Mouse (Mus musculus): Measurements from ENCODE around the gene Zfp810. TPM values are rescaled to one million over a fixed set of nuclear protein-coding genes. Genes with fewer than 3 reads are reported as not detected.

The Zfp810 gene
- polyA plus RNA-seq, 1 experiment from 2014 or later: 10.1 TPM

DNA sequence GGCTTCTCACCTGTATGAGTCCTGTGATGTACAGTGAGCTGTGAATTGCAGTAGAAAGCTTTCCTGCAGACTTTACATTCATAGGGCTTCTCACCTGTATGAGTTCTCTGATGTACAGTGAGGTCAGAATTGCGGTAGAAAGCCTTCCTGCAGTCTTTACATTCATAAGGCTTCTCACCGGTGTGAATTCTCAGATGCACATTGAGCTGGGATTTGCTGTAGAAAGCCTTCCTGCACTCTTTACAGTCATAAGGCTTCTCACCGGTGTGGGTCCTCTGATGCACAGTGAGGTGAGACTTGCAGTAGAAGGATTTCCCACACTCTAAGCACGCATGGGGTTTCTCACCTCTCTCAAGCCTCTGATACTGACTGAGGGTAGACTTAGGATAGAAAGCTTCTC is 28.7 kb downstream of the Zfp810 start:
- ATAC-seq (ENCODE audit: low FRiP score, low TSS enrichment) (no peak), DNase-seq (ENCODE audit: low spot score) (no peak)
- Histone ChIP-seq H3K4me3 (ENCODE audit: low read depth, low read length) (no peak overlapping the region), H3K9me3 (ENCODE audit: control insufficient read depth, low read length) (peaks cover 31% of the 10 kb centered on the region), H3K9ac (ENCODE audit: low read length) (no peak overlapping the region), H3K27me3 (ENCODE audit: control insufficient read depth, insufficient read depth, low read length) (no peaks in the 10 kb centered on the region), H3K27ac (replicated peaks) (no peak overlapping the region), H3K4me1 (replicated peaks; ENCODE audit: control insufficient read depth, insufficient read depth) (no peaks in the 10 kb centered on the region), H3K4me2 (replicated peaks; ENCODE audit: low read depth) (no peak overlapping the region), H3K36me3 (ENCODE audit: control insufficient read depth, insufficient read depth, low read length) (peaks cover 43% of the 10 kb centered on the region)
- TF ChIP-seq CTCF (IDR thresholded peaks at IDR 0.05; ENCODE audit: low read depth) (no peak), EP300 (optimal IDR thresholded peaks at IDR 0.05) (no peak)
- 98% methylated on average over 4 of the region's 4 CpGs for WGBS

DNA sequence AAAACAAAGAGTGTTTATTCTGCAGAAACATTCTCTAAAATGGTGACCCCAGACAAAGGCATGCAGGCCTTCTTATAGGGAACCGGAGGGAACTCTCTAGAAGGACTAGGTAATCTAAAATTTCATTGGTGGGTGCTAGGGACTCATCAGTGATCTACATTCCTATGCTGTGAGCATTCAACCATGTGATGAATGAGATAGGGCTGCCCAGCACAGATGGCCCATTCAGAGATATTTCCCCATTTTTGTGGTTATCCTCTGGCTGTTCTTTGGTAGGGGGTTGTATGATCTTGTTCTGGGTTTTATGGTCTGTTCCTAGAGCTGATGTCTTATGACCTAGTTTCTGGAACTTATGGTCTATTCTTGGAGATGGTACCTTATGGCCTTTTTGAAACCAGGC is 38.6 kb downstream of the Zfp810 start:
- Histone ChIP-seq H3K4me1 (replicated peaks; ENCODE audit: control insufficient read depth, insufficient read depth) (no peaks in the 10 kb centered on the region), H3K4me2 (replicated peaks; ENCODE audit: low read depth) (no peak overlapping the region), H3K36me3 (ENCODE audit: control insufficient read depth, insufficient read depth, low read length) (no peaks in the 10 kb centered on the region), H3K9ac (ENCODE audit: low read length) (no peak overlapping the region), H3K9me3 (ENCODE audit: control insufficient read depth, low read length) (no peaks in the 10 kb centered on the region), H3K4me3 (ENCODE audit: low read depth, low read length) (no peak overlapping the region), H3K27ac (replicated peaks) (no peak overlapping the region), H3K27me3 (ENCODE audit: control insufficient read depth, insufficient read depth, low read length) (no peaks in the 10 kb centered on the region)
- no peak for TF ChIP-seq EP300 (optimal IDR thresholded peaks at IDR 0.05)
- TF ChIP-seq CTCF (IDR thresholded peaks at IDR 0.05; ENCODE audit: low read depth): no peak
- DNase-seq (ENCODE audit: low spot score) (no peak), ATAC-seq (ENCODE audit: low FRiP score, low TSS enrichment) (no peak)
- 100% methylated on average over 1 of the region's 1 CpGs for WGBS

DNA sequence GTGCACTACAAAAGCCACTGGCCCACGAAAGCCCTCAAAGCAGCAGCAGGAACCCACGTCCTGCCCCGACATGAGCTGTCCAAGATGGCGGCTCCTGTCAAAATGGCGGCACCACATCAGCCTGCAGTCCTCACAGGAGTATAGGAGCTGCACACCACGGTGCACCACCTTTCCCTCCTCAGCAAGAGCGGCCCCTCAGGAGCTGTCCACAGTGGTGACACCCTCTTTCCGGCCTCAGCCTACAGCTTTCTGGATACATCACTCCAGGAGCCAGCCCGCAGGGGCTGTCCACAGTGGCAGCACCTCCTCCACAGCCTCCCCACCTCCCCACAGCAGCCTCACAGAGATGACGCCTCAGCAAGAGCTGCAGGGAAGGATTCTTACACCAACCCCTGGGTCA is 44.8 kb downstream of the Zfp810 start:
- DNase-seq (ENCODE audit: low spot score): no peak
- Histone ChIP-seq H3K4me1 (replicated peaks; ENCODE audit: control insufficient read depth, insufficient read depth) (no peaks in the 10 kb centered on the region), H3K36me3 (ENCODE audit: control insufficient read depth, insufficient read depth, low read length) (no peaks in the 10 kb centered on the region), H3K27me3 (ENCODE audit: control insufficient read depth, insufficient read depth, low read length) (no peaks in the 10 kb centered on the region), H3K9me3 (ENCODE audit: control insufficient read depth, low read length) (no peaks in the 10 kb centered on the region), H3K4me2 (replicated peaks; ENCODE audit: low read depth) (no peak overlapping the region), H3K27ac (replicated peaks) (no peak overlapping the region), H3K9ac (ENCODE audit: low read length) (no peak overlapping the region), H3K4me3 (ENCODE audit: low read depth, low read length) (no peak overlapping the region)
- 81% methylated on average over 10 of the region's 10 CpGs for WGBS
- no peak for ATAC-seq (ENCODE audit: low FRiP score, low TSS enrichment)
- TF ChIP-seq CTCF (IDR thresholded peaks at IDR 0.05; ENCODE audit: low read depth) (no peak), EP300 (optimal IDR thresholded peaks at IDR 0.05) (no peak)

DNA sequence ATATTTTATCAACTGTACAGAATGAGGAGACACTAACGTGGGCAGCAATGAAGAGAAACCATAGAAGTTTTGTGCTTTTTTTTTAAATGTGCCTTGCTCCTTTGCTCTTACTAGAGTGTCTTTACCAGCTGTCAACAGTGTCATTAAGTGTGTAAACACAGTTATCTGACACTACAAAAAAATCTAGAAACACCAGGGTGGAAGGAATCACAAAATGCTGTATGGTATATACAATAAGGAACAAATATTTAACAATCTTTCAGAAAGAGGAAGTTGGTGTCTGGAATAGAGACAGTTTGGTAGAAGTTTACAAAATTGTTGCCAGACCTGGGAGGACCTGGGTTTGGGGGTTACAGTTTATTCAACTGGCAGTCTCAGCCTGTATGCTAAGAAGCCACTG is 45.9 kb downstream of the Zfp810 start:
- no peaks in the 10 kb centered on the region for H3K4me1 ChIP-seq (replicated peaks; ENCODE audit: control insufficient read depth, insufficient read depth)
- 69% methylated on average over 1 of the region's 1 CpGs for WGBS

DNA sequence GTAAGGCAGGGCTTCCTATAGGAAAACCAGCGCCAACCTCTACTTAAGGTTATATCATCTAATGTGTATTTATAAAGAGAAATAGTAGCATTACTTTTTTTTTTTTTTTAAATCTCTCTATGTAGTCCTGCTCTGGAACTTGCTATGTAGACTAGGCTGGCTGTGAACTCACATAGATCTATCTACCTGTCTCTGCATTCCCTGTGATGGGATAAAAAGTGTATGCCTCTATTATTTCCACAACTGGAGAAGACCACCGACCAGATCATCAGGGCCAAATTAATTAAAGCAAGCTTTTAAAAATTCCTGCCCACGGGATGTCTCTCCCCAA is 47.4 kb downstream of the Zfp810 start:
- no peak overlapping the region for H3K27ac ChIP-seq (replicated peaks)
- ATAC-seq (ENCODE audit: low FRiP score, low TSS enrichment): no peak
- H3K9me3 ChIP-seq (ENCODE audit: control insufficient read depth, low read length): no peaks in the 10 kb centered on the region
- H3K4me3 ChIP-seq (ENCODE audit: low read depth, low read length): peak overlapping the region; percentile 65
- TF ChIP-seq CTCF (IDR thresholded peaks at IDR 0.05; ENCODE audit: low read depth) (no peak), EP300 (optimal IDR thresholded peaks at IDR 0.05) (no peak)
- H3K27me3 ChIP-seq (ENCODE audit: control insufficient read depth, insufficient read depth, low read length): no peaks in the 10 kb centered on the region
- 31% methylated on average over 3 of the region's 3 CpGs for WGBS
- H3K9ac ChIP-seq (ENCODE audit: low read length): no peak overlapping the region
- peak overlapping the region; percentile 92 for H3K4me2 ChIP-seq (replicated peaks; ENCODE audit: low read depth)
- no peaks in the 10 kb centered on the region for H3K36me3 ChIP-seq (ENCODE audit: control insufficient read depth, insufficient read depth, low read length)
- DNase-seq (ENCODE audit: low spot score): no peak
- no peaks in the 10 kb centered on the region for H3K4me1 ChIP-seq (replicated peaks; ENCODE audit: control insufficient read depth, insufficient read depth)

More for the DNA sequence above, 45.9 kb downstream of the Zfp810 start:
- TF ChIP-seq CTCF (IDR thresholded peaks at IDR 0.05; ENCODE audit: low read depth) (no peak), EP300 (optimal IDR thresholded peaks at IDR 0.05) (no peak)
- Histone ChIP-seq H3K9me3 (ENCODE audit: control insufficient read depth, low read length) (no peaks in the 10 kb centered on the region), H3K36me3 (ENCODE audit: control insufficient read depth, insufficient read depth, low read length) (no peaks in the 10 kb centered on the region), H3K27ac (replicated peaks) (no peak overlapping the region), H3K4me2 (replicated peaks; ENCODE audit: low read depth) (no peak overlapping the region), H3K9ac (ENCODE audit: low read length) (no peak overlapping the region), H3K27me3 (ENCODE audit: control insufficient read depth, insufficient read depth, low read length) (no peaks in the 10 kb centered on the region), H3K4me3 (ENCODE audit: low read depth, low read length) (no peak overlapping the region)
- DNase-seq (ENCODE audit: low spot score): no peak
- no peak for ATAC-seq (ENCODE audit: low FRiP score, low TSS enrichment)

DNA sequence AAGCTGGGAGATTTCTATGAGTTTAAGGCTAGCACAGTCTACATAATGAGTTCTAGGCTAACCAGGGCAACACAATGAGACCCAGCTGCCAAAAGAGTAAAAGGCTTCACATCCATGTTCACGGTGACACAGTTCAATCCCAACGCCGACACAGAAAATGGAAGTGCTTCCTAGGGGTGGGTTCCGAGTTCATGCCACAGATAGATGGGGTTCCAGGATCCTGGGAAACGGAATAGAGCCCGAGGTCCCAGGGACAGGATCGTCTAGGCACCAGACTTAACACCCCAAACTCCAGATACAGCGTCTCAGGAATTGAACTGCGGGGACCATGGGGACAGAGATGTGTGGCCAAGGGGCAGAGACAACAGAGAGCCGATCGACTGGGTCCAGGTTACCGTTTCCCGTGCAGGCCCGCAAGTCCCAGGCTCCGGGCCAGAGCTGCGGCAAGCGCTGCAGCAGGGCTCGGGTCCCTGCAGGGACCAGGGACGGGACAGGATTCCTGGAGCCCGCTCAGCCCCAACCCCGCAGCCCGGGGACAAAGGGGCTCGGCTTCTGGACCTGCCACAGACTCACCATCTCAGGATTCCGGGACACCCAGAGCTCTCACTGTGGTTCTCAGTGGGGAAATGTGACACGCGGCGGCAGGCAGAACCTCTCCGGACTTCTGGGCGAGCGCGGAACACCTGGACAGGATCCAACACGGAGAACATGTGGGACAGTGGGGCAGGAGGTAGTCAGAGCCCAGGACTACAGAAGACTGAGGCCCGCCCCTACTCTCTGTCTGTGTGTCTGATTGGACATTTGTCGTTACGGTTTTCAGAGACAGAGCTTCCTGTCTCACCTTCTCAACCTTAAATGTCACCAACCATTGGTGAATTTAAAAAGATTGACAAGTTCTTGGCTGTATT is 48.0 kb downstream of the Zfp810 start, which contains the start of gene Zfp599:
Gene Zfp599, minus strand, starts transcription at position 712 of the 908 bp plus-strand sequence.
- DNase-seq (ENCODE audit: low spot score): peak; percentile 75
- Histone ChIP-seq H3K9me3 (ENCODE audit: control insufficient read depth, low read length) (no peaks in the 10 kb centered on the region), H3K4me2 (replicated peaks; ENCODE audit: low read depth) (peak within 1 kb of the TSS; percentile 92), H3K4me3 (ENCODE audit: low read depth, low read length) (peak within 1 kb of the TSS; percentile 65), H3K9ac (ENCODE audit: low read length) (peak within 1 kb of the TSS; percentile 75), H3K36me3 (ENCODE audit: control insufficient read depth, insufficient read depth, low read length) (no peaks in the 10 kb centered on the region), H3K27ac (replicated peaks) (0 out of 2 replicates have a peak within 1 kb of the TSS, but pooled peaks have one; percentile 35), H3K27me3 (ENCODE audit: control insufficient read depth, insufficient read depth, low read length) (no peaks in the 10 kb centered on the region), H3K4me1 (replicated peaks; ENCODE audit: control insufficient read depth, insufficient read depth) (no peaks in the 10 kb centered on the region)
- 1% methylated on average over 35 of the region's 35 CpGs for WGBS
- peak; percentile 95 for ATAC-seq (ENCODE audit: low FRiP score, low TSS enrichment)
- TF ChIP-seq EP300 (optimal IDR thresholded peaks at IDR 0.05) (no peak), CTCF (IDR thresholded peaks at IDR 0.05; ENCODE audit: low read depth) (no peak)
